Mouse (Mus musculus): ENCODE measurements around the gene Gsdma.
A peak's percentile ranks its signal among the peaks of the same experiment; 100 is the strongest.
"Not testable (repeated sequence)": the region's sequence is repeated elsewhere in the genome, so short reads cannot be mapped to it uniquely, and the experiment has no call there.

The Gsdma gene

GRCm38 (mm10) chr11:98664091-98664490 lies at the start of gene Gsdma:
TSS of gene Gsdma (plus strand) at chr11:98664351.
- DNase-seq (ENCODE audit: low read depth, low spot score), result no peak

DNA sequence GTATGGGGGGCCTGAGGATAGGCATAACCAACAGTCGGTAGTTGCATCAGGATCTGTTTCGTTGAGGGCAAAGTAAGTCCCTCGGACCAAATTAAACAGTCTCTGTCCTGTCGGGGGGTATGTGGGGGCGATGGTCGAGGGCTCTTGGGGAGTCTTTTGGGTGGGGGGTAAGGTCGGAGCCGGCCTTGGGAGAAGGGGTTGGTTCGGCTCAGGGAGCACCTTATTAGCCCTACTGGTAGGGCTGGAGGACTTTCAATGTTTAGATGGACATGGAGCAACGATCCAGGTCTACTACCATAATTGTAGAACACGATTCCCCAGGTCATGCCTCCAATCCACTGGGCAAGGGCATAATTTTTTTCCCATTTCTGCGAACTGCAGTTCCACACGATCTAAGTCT lies 43.4 kb upstream of the Gsdma start:
- DNase-seq (ENCODE audit: low read depth, low spot score), result no peak

GRCm38 (mm10) chr11:98623981-98624380 lies 40.2 kb upstream of the Gsdma start:
- not testable (repeated sequence) for DNase-seq (ENCODE audit: low read depth, low spot score)

DNA sequence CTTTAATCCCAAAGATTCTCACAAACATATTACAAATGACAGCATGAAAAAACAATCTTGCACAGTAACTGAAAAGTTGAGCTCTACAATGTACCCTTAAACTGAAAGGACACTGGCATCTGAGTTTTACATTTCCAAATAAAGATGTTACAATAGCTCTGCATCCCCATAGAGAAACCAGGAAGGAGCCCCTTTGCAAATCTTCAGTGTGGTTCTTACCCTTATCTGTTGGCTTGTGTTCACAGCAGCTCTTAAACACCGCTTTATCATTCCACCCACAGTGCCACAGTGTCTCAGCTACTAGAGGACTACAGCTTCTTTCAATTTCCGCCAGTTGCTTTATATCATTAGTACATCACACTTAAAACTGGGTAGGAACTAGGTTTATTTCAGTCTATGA lies 39.8 kb upstream of the Gsdma start:
- DNase-seq (ENCODE audit: low read depth, low spot score), result not testable (repeated sequence)

- DNase-seq (ENCODE audit: low read depth, low spot score), result no peak
These were observed 38.3 kb upstream of the Gsdma start, which contains the start of the genes Gm12355 and Gsdma3 for GRCm38 (mm10) chr11:98625611-98626410. TSS of gene Gm12355 (minus strand) at chr11:98625661. TSS of gene Gsdma3 (plus strand) at chr11:98626360.

GRCm38 (mm10) chr11:98628706-98629105 lies 35.4 kb upstream of the Gsdma start:
- DNase-seq (ENCODE audit: low read depth, low spot score), result no peak

DNA sequence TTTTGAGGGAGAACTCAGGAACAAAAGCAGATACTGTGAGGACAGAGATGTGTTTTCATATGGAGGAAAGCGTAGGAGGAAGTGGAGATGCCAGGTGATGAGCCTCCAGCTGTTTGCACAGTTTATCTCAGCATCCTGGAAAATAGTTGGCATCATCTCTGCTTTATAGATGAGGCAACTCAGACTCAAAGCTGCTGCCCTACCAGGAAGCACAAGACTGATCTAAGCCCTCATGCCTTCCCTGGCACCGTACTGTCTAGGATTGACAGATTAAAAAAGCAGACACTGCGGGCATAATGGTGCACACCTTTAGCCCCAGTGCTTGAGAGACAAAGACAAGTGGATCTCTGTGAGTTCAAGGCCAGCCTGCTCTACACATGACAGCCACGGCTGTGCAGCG lies 33.5 kb upstream of the Gsdma start:
- no peak for DNase-seq (ENCODE audit: low read depth, low spot score)

DNA sequence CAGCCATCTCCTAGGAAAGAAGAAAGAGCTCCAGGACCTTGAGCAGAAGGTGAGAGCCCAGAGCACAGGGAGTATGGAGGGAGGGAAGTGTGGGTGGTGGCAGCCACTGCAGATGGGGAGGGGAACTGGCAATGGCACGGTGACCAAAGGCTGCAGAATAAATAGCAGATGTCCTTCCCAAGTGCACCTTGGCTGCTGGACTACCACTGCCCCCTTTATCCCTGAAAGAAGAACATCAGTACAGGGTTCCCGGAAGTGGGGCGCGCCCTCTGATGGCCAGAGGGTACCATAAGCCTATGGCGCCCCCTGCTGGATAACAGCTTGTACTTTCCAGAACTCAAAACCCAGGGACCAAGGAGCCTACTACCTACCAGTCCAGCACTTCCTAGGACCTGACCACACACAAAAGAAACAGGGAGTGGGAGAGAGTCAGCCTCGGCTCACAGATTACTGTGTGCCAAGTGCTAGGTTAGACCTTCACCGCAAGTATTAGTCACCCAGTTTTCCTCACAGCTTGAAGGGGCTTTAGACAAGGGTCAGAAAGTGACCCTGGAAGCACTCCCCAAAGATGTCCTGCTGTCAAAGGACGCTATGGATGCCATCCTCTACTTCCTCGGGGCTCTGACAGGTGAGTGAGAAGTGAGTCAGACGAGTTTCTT lies 28.7 kb upstream of the Gsdma start:
- peak; percentile 56 for DNase-seq (ENCODE audit: low read depth, low spot score)

DNA sequence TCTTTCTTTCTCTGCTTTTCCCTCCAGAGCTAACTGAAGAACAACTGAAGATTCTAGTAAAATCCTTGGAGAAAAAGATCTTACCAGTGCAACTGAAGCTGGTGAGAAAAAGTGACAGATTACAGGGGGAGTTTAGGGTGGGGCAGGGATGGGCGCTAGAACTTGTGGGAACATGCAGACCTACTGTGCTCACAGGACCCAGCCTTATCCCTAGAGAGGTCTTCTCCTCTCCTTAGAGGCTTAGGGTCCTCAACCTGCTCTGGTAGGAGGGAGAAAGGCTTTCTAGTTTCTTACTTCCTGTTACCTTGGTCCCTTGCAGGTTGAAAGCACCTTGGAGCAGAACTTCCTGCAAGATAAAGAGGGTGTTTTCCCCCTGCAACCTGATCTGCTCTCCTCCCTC lies 26.6 kb upstream of the Gsdma start:
- no peak for DNase-seq (ENCODE audit: low read depth, low spot score)

- DNase-seq (ENCODE audit: low read depth, low spot score), result no peak
These were observed 24.1 kb upstream of the Gsdma start for GRCm38 (mm10) chr11:98640091-98640490.

DNA sequence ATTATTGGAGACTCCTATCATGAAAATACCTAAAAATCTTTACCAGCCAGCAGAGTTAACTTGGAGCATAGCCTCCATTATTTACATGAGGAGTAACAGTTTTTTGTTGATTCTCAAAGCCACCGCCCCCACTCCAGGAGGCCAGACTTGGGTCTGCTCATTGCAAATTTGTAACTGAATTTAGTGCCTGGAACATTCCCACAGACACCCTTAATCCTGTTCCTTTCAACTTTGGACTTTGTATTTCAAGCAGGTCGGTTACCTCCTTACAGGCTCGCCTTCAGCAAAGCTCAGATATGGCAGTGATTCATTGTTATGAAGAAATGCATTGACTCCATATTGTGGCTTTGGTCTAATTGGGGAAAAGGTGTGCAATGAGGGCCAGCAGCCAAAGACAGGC lies 19.4 kb upstream of the Gsdma start:
- DNase-seq (ENCODE audit: low read depth, low spot score), result no peak

DNA sequence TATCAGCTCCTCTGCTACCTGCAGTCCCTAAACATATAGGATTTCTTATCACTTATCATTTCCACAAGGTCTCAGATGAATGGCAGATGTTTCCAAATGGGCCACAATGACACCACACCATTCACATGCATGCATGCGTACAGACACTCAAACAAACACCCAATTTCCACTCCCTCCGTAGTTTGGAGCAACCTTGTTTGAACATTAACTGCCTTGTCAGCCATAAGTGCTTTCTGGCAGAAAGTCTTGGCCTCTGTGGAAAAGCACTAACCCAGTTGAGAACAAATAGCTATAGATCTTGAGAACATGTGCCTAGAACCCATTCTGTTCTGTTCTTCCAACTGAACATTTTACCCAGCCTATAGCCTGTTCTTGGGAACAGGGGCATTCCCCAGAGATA lies 18.2 kb upstream of the Gsdma start:
- DNase-seq (ENCODE audit: low read depth, low spot score), result no peak

DNA sequence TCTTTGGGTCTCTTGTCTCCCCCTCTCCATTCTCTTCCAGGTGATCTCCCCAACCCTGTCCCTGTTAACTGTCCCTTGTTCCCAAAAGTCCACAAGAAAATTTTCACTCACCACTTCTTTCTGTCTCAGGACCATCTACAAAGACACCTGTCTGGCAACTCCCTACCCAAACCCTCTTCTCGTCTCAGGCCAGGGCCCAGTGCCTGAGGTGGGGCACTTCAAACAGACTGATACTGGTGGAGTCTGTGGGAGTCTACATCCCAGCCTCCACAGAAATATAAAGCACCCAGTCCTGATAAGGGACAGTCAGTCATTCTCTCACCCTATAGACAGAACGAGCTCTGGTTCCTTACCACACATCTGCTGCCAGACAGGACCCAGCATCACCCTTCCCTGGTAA lies 17.7 kb upstream of the Gsdma start, which contains the start of gene Gsdma2:
Gene Gsdma2, plus strand, starts transcription at position 301 of the 400 bp plus-strand sequence.
- DNase-seq (ENCODE audit: low read depth, low spot score), result no peak

- peak; percentile 75 for DNase-seq (ENCODE audit: low read depth, low spot score)
These were observed 9.1 kb upstream of the Gsdma start for GRCm38 (mm10) chr11:98655076-98655475.

DNA sequence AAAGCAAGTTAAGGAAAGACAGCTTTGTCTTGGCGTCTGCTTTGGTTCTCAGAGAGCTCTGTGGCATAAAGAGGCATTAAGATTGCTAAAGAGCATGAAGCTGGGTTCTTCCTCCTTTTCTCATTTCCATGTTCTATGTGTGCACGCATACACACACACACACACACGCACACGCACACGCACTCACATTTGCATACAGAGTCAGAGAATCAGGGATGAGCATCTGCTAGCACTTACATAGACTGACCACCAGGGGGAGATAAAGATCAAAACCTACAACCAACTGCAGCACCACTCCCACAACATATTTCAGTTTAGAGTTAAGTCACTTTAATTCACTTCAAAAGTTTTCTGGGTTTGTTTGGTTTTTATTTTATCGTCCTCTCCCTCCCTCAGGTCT lies 3.6 kb upstream of the Gsdma start:
- DNase-seq (ENCODE audit: low read depth, low spot score), result peak; percentile 77

DNA sequence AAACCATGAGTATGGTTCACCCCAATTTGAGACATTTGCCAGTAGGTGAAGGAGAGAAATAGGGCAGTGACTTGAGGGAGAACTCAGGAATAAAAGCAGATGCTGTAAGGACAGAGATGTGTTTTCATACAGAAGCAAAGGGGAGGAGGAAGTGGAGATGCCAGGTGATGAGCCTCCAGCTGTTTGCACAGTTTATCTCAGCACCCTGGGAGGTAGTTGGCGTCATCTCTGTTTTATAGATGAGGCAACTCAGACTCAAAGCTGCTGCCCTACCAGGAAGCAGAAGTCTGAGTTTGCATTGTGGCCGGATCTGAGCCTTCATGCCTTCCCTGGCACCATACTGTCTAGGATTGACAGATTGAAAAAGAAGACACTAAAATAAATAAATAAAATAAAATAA lies 4.8 kb downstream of the Gsdma start:
- no peak for DNase-seq (ENCODE audit: low read depth, low spot score)

GRCm38 (mm10) chr11:98671284-98671815 lies 7.2 kb downstream of the Gsdma start:
- no peak for DNase-seq (ENCODE audit: low read depth, low spot score)

GRCm38 (mm10) chr11:98671857-98672256 lies 7.7 kb downstream of the Gsdma start:
- DNase-seq (ENCODE audit: low read depth, low spot score), result no peak

GRCm38 (mm10) chr11:98672482-98672881 lies 8.3 kb downstream of the Gsdma start:
- DNase-seq (ENCODE audit: low read depth, low spot score), result no peak

DNA sequence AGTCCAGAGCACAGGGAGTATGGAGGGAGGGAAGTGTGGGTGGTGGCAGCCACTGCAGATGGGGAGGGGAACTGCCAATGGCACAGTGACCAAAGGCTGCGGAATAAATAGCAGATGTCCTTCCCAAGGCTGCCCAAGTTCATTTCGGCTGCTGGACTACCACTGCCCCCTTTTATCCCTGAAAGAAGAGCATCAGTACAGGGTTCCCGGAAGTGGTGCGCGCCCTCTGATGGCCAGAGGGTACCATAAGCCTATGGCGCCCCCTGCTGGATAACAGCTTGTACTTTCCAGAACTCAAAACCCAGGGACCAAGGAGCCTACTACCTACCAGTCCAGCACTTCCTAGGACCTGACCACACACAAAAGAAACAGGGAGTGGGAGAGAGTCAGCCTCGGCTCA lies 9.0 kb downstream of the Gsdma start:
- peak; percentile 71 for DNase-seq (ENCODE audit: low read depth, low spot score)

DNA sequence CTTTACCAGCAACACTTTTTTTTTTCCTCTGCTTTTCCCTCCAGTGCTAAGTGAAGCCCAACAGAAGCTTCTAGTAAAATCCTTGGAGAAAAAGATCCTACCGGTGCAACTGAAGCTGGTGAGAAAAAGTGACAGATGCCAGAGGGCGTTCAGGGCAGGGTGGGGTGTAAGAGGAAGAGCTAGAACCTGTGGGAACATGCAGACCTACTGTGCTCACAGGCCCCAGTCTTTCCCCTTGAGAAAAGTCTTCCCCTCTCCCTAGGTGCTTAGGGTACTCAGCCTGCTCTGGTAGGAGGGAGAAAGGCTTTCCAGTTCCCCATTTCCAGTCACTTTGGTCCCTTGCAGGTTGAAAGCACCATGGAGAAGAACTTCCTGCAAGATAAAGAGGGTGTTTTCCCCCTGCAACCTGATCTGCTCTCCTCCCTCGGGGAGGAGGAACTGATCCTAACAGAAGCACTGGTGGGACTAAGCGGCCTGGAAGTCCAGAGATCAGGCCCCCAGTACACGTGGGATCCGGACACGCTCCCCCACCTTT lies 11.7 kb downstream of the Gsdma start:
- DNase-seq (ENCODE audit: low read depth, low spot score), result no peak

GRCm38 (mm10) chr11:98680023-98680422 lies 15.9 kb downstream of the Gsdma start:
- no peak for DNase-seq (ENCODE audit: low read depth, low spot score)
